Mouse (Mus musculus): ENCODE results near the gene Zfp39.

DNA sequence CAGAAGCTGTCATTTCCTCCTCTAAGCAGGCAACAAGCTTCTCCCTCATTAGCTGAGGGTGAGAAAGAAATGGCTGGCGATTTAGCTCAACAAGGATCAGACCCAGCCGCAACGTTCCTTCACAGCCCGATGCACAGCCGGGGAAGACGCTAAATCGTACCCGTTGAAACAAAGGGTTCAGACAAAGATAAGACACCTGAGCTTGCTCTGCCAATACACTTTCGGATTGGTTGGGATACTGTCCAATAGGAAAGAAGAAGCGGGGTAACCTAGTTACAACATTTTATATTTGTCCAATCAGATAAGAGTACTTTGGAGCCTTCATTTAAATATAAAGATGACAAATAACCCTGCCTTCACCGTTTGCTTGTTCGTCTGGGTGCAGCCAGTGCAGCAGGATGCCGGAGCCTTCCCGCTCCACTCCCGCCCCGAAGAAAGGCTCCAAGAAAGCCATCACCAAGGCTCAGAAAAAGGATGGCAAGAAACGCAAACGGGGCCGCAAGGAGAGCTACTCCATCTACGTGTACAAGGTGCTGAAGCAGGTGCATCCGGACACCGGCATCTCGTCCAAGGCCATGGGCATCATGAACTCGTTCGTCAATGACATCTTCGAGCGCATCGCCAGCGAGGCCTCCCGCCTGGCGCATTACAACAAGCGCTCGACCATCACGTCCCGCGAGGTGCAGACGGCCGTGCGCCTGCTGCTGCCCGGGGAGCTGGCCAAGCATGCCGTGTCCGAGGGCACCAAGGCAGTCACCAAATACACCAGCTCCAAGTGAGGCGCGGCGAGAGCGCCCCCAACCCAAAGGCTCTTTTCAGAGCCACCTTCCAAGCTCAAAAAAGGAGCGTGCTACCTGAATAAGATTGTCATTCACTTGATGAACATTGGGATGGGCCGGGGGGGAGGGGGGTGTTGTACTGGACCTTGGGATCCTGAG lies 44.8 kb upstream of the Zfp39 start, which contains the start of gene Hist3h2ba:
- TF ChIP-seq HCFC1 (IDR thresholded peaks at IDR 0.05; ENCODE audit: borderline replicate concordance, insufficient read depth, low read length), result no peak
- TF ChIP-seq ZNF384 (IDR thresholded peaks at IDR 0.05; ENCODE audit: low read depth, low read length), result no peak
- TF ChIP-seq MAFK (IDR thresholded peaks at IDR 0.05; ENCODE audit: insufficient read depth, low read depth, low read length), result no peak
- TF ChIP-seq ZC3H11A (IDR thresholded peaks at IDR 0.05; ENCODE audit: borderline replicate concordance, low read depth, low read length), result no peak
